Mouse (Mus musculus) lung, adult 2 months (tissue): ENCODE results near the gene Ube2t.

ENCODE experiments used
- CTCF ChIP-seq: fragments of 200-500 bp; IDR thresholded peaks from 2 replicates; pipeline ENCODE4 v1.5.1; 2011; ENCODE audit warnings: mild to moderate bottlenecking, low read length, control low read depth; ENCODE audit not compliant: insufficient read depth
- POLR2A ChIP-seq: fragments of 200-500 bp; IDR thresholded peaks from 2 replicates; pipeline ENCODE4 v1.6.1; 2011; ENCODE audit warnings: low read depth, mild to moderate bottlenecking, control low read depth, low read length, borderline replicate concordance; ENCODE audit errors: extremely low read depth

- TF ChIP-seq POLR2A (no peak), CTCF (no peak)
Observed at GRCm38 (mm10) chr1:134994739-134995138, 32.4 kb downstream of the Ube2t start.
